Mouse (Mus musculus) MEL (cell line): ENCODE data around the gene Nrl. TPM values are rescaled to one million over a fixed set of nuclear protein-coding genes. Genes with fewer than 3 reads are reported as not detected.

ENCODE experiments used
- DNase-seq: peaks from one replicate; pipeline ENCODE4 v3.0.0; 2011; ENCODE audit warnings: low read depth, low spot score
- H3K27ac ChIP-seq: 2 replicates; pipeline ENCODE4 v1.5.1; 2012; ENCODE audit warnings: low read depth, mild to moderate bottlenecking, control low read depth, low read length, moderate library complexity; ENCODE audit not compliant: control insufficient read depth
- H3K27me3 ChIP-seq, 2 experiments: fragments of 150-350 bp in 1 of 2; sonication (generic) in 1 of 2; 2 replicates each; pipeline ENCODE4 v1.6.1; 2012; ENCODE audit warnings: low read length in 2 of 2, mild to moderate bottlenecking in 2 of 2, improper control_type of control experiment in 1 of 2, moderate library complexity in 1 of 2; ENCODE audit not compliant: insufficient read depth in 2 of 2, control insufficient read depth in 1 of 2
- H3K36me3 ChIP-seq, 2 experiments: 2 replicates each; pipeline ENCODE4 v1.6.1; 2012 to 2014; ENCODE audit warnings: low read length in 2 of 2, improper control_type of control experiment in 1 of 2, inconsistent platforms in 1 of 2, mild to moderate bottlenecking in 1 of 2; ENCODE audit not compliant: insufficient read depth in 2 of 2, control insufficient read depth in 1 of 2
- H3K4me1 ChIP-seq, 2 experiments: fragments of 150-350 bp in 1 of 2; sonication (generic) in 1 of 2; 2 replicates each; pipeline ENCODE4 v1.6.1; 2012; ENCODE audit warnings: low read length in 2 of 2, improper control_type of control experiment in 1 of 2, mild to moderate bottlenecking in 1 of 2; ENCODE audit not compliant: insufficient read depth in 2 of 2, control insufficient read depth in 1 of 2
- H3K4me3 ChIP-seq, 2 experiments: fragments of 150-350 bp in 1 of 2; sonication (generic) in 1 of 2; 2 replicates each; pipeline ENCODE4 v1.5.1; 2012; ENCODE audit warnings: low read depth in 2 of 2, low read length in 2 of 2, mild to moderate bottlenecking in 2 of 2, moderate library complexity in 2 of 2, control low read depth in 1 of 2, improper control_type of control experiment in 1 of 2; ENCODE audit not compliant: control insufficient read depth in 1 of 2, insufficient read depth in 1 of 2
- H3K79me2 ChIP-seq: 2 replicates; pipeline ENCODE4 v1.6.1; 2012; ENCODE audit warnings: mild to moderate bottlenecking, low read length, moderate library complexity; ENCODE audit not compliant: control insufficient read depth, poor library complexity, insufficient read depth
- H3K9ac ChIP-seq: 2 replicates; pipeline ENCODE4 v1.6.1; 2012; ENCODE audit warnings: low read depth, mild to moderate bottlenecking, control low read depth, low read length, moderate library complexity; ENCODE audit not compliant: control insufficient read depth, poor library complexity, severe bottlenecking
- H3K9me3 ChIP-seq: fragments of 150-350 bp; sonication (generic); replicated peaks from 2 replicates; pipeline ENCODE4 v1.6.1; 2012; ENCODE audit warnings: mild to moderate bottlenecking, low read length, improper control_type of control experiment, moderate library complexity; ENCODE audit not compliant: insufficient read depth
- CTCF ChIP-seq, 3 experiments: IDR thresholded peaks in 2 of 3; conservative IDR thresholded peaks in 1 of 3; 2 replicates each; pipeline ENCODE4 v1.5.1; 2011 to 2012; ENCODE audit warnings: low read length in 3 of 3, low read depth in 2 of 3, mild to moderate bottlenecking in 2 of 3, improper control_type of control experiment in 1 of 3, inconsistent platforms in 1 of 3, mixed read lengths in 1 of 3, moderate library complexity in 1 of 3; ENCODE audit not compliant: control insufficient read depth in 1 of 3, insufficient read depth in 1 of 3, poor library complexity in 1 of 3, severe bottlenecking in 1 of 3
- E2F4 ChIP-seq: IDR thresholded peaks from 2 replicates; pipeline ENCODE4 v1.6.1; 2011; ENCODE audit warnings: low read depth, low read length, improper control_type of control experiment, borderline replicate concordance
- ELF1 ChIP-seq: IDR thresholded peaks from 2 replicates; pipeline ENCODE4 v1.6.1; 2014; ENCODE audit warnings: low read depth, mild to moderate bottlenecking, inconsistent platforms, low read length, improper control_type of control experiment, moderate library complexity
- GABPA ChIP-seq: IDR thresholded peaks from 2 replicates; pipeline ENCODE4 v1.6.1; 2012; ENCODE audit warnings: low read depth, mild to moderate bottlenecking, inconsistent platforms, low read length, improper control_type of control experiment, moderate library complexity
- HCFC1 ChIP-seq: IDR thresholded peaks from 2 replicates; pipeline ENCODE4 v1.6.1; 2012; ENCODE audit warnings: low read depth, mild to moderate bottlenecking, inconsistent platforms, low read length, improper control_type of control experiment, moderate library complexity
- MAX ChIP-seq: IDR thresholded peaks from 2 replicates; pipeline ENCODE4 v1.6.1; 2011; ENCODE audit warnings: low read length, improper control_type of control experiment
- MEF2A ChIP-seq: IDR thresholded peaks from 2 replicates; pipeline ENCODE4 v1.6.1; 2014; ENCODE audit warnings: low read depth, mild to moderate bottlenecking, inconsistent platforms, low read length, improper control_type of control experiment; ENCODE audit not compliant: poor library complexity, insufficient replicate concordance, severe bottlenecking; ENCODE audit errors: extremely low read depth
- MYC ChIP-seq: IDR thresholded peaks from 2 replicates; pipeline ENCODE4 v1.6.1; 2011; ENCODE audit warnings: low read depth, mild to moderate bottlenecking, low read length, improper control_type of control experiment, moderate library complexity
- POLR2A ChIP-seq, 2 experiments: IDR thresholded peaks; 2 replicates each; pipeline ENCODE4 v1.6.1; 2011 to 2012; ENCODE audit warnings: low read length in 2 of 2, mild to moderate bottlenecking in 2 of 2, control low read depth in 1 of 2, improper control_type of control experiment in 1 of 2, low read depth in 1 of 2, moderate library complexity in 1 of 2; ENCODE audit not compliant: control insufficient read depth in 1 of 2, insufficient read depth in 1 of 2, poor library complexity in 1 of 2
- POLR2AphosphoS5 ChIP-seq: IDR thresholded peaks from 2 replicates; pipeline ENCODE4 v1.6.1; 2012; ENCODE audit warnings: low read depth, borderline replicate concordance, mild to moderate bottlenecking, inconsistent platforms, low read length, moderate library complexity, mixed read lengths
- RAD21 ChIP-seq: IDR thresholded peaks from 2 replicates; pipeline ENCODE4 v1.6.1; 2011; ENCODE audit warnings: mild to moderate bottlenecking, low read depth, low read length, improper control_type of control experiment
- RCOR1 ChIP-seq: IDR thresholded peaks from 2 replicates; pipeline ENCODE4 v1.6.1; 2012; ENCODE audit warnings: low read depth, mild to moderate bottlenecking, inconsistent platforms, low read length, improper control_type of control experiment
- SIN3A ChIP-seq: IDR thresholded peaks from 2 replicates; pipeline ENCODE4 v1.6.1; 2012; ENCODE audit warnings: low read length, improper control_type of control experiment, inconsistent platforms
- SMC3 ChIP-seq: IDR thresholded peaks from 2 replicates; pipeline ENCODE4 v1.6.1; 2011; ENCODE audit warnings: low read depth, low read length, improper control_type of control experiment
- TCF12 ChIP-seq: IDR thresholded peaks from 2 replicates; pipeline ENCODE4 v1.6.1; 2014; ENCODE audit warnings: low read depth, mild to moderate bottlenecking, inconsistent platforms, low read length, improper control_type of control experiment, moderate library complexity
- USF2 ChIP-seq, 2 experiments: IDR thresholded peaks; 2 replicates each; pipeline ENCODE4 v1.6.1; 2011 to 2012; ENCODE audit warnings: improper control_type of control experiment in 2 of 2, low read length in 2 of 2, borderline replicate concordance in 1 of 2, inconsistent platforms in 1 of 2, low read depth in 1 of 2, mild to moderate bottlenecking in 1 of 2; ENCODE audit not compliant: insufficient read depth in 1 of 2
- ZC3H11A ChIP-seq: IDR thresholded peaks from 2 replicates; pipeline ENCODE4 v1.6.1; 2012; ENCODE audit warnings: low read depth, mild to moderate bottlenecking, inconsistent platforms, low read length, improper control_type of control experiment
- ZKSCAN1 ChIP-seq: IDR thresholded peaks from 2 replicates; pipeline ENCODE4 v1.6.1; 2012; ENCODE audit warnings: low read depth, mild to moderate bottlenecking, inconsistent platforms, low read length, improper control_type of control experiment, moderate library complexity
- ZMIZ1 ChIP-seq: IDR thresholded peaks from 2 replicates; pipeline ENCODE4 v1.6.1; 2012; ENCODE audit warnings: low read depth, mild to moderate bottlenecking, inconsistent platforms, low read length, improper control_type of control experiment, moderate library complexity
- polyA plus RNA-seq, 2 experiments: library from polyadenylated mRNA; stranded (reverse) in 1 of 2; unstranded in 1 of 2; fragments of >175 nt in 1 of 2; fragments of >200 nt in 1 of 2; gene quantifications; 2 replicates each; pipeline versions ENCODE4 v1.2.1 to v1.2.4; 2012; ENCODE audit warnings: low replicate concordance in 2 of 2, low read depth in 1 of 2; ENCODE audit not compliant: insufficient read length in 2 of 2, insufficient read depth in 1 of 2, missing spikeins in 1 of 2
- total RNA-seq: library from RNA; depleted of rRNA; stranded (reverse); fragments of 300-350 nt; gene quantifications from 2 replicates; pipeline ENCODE4 v1.2.3, GENCODE M21; 2012

Gene Nrl
- total and polyA plus RNA-seq, 3 experiments = not detected

- no peak overlapping the region for H3K9ac ChIP-seq
- H3K4me1 ChIP-seq = peaks cover 0 to 2% of the 10 kb centered on the region in 2 experiments; a peak in 1 of 4 replicates
- no peak overlapping the region for H3K4me3 ChIP-seq
- H3K27ac ChIP-seq = no peak overlapping the region
- DNase-seq = no peak
- H3K9me3 ChIP-seq = no peaks in the 10 kb centered on the region
- H3K27me3 ChIP-seq = peaks cover 0 to 1% of the 10 kb centered on the region in 2 experiments; a peak in 2 of 4 replicates
- TF ChIP-seq POLR2AphosphoS5 (no peak), MYC (no peak), MAX (no peak), USF2 (IDR thresholded peaks at IDR 0.05; ENCODE audit: borderline replicate concordance in 1 of 2, insufficient read depth in 1 of 2, low read depth in 1 of 2, low read length in 2 of 2) (no peak), E2F4 (no peak), ELF1 (no peak), CTCF (IDR thresholded peaks at IDR 0.05 in 2 of 3, conservative IDR thresholded peaks at IDR 0.05 in 1 of 3; ENCODE audit: control insufficient read depth in 1 of 3, insufficient read depth in 1 of 3, low read depth in 2 of 3, low read length in 3 of 3, poor library complexity in 1 of 3, severe bottlenecking in 1 of 3) (no peak), RAD21 (no peak), MEF2A (no peak), GABPA (no peak), TCF12 (no peak), SMC3 (no peak), SIN3A (no peak), ZKSCAN1 (no peak), RCOR1 (no peak), POLR2A (IDR thresholded peaks at IDR 0.05; ENCODE audit: control insufficient read depth in 1 of 2, insufficient read depth in 1 of 2, low read depth in 1 of 2, low read length in 2 of 2, poor library complexity in 1 of 2) (no peak), ZC3H11A (no peak)
- TF ChIP-seq, all 39 proteins: peak for 0
- Histone ChIP-seq H3K36me3 (no peaks in the 10 kb centered on the region), H3K79me2 (no peaks in the 10 kb centered on the region)
These were observed 27.9 kb downstream of the Nrl start for GRCm38 (mm10) chr14:55496761-55497448.

GRCm38 (mm10) chr14:55495509-55496240 lies 29.1 kb downstream of the Nrl start:
- Histone ChIP-seq H3K4me3 (no peak overlapping the region), H3K36me3 (peaks cover 0 to 3% of the 10 kb centered on the region in 2 experiments; a peak in 1 of 4 replicates), H3K79me2 (no peaks in the 10 kb centered on the region), H3K9me3 (no peaks in the 10 kb centered on the region)
- TF ChIP-seq MAX (no peak), RAD21 (no peak), ZMIZ1 (no peak), HCFC1 (no peak)
- TF ChIP-seq, all 39 proteins: peak for 0
- Histone ChIP-seq H3K27ac (no peak overlapping the region), H3K27me3 (no peaks in the 10 kb centered on the region; a peak in 1 of 4 replicates), H3K4me1 (peaks cover 0 to 5% of the 10 kb centered on the region in 2 experiments; a peak in 2 of 4 replicates), H3K9ac (no peak overlapping the region)
- DNase-seq = no peak
